Mouse (Mus musculus): ENCODE data around the gene Oasl1. TPM values are rescaled to one million over a fixed set of nuclear protein-coding genes. Genes with fewer than 3 reads are reported as not detected.

Oasl1 gene
- polyA plus RNA-seq, 1 experiment from 2014 or later: 1.5 TPM

DNA sequence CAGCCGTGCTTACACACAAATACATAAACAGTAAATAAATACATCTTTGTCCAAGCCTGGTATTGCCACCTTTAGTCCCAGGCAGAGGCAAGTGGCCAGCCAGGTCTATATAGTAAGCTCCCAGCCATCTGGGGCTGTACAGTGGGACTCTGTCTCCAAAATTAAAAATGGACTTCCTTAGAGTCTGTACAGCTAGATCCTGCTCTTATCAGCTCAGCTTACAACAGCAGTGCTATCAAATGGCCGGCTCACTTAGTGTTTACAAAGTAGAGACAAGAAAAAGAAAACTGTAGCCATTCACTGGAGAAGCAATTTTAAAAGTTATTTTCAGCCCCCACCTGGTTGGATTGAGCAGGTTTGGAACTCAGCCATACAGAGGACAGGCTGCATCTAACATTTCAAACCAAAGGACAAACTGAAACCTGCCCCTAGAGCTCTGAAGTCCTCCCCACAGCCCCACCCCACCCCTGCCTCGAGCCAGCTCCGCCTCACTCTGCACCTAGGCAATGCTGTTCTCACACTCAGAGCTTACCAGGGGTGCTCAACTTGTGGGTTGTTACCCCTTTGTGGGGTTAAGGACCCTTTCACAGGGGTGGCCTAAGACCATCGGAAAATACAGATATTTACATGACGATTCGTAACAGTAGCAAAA, 41.4 kb downstream of the Oasl1 start:
- peak overlapping the region; percentile 93 for H3K27ac ChIP-seq (ENCODE audit: low read length)
- peak overlapping the region; percentile 30; the same call in 1 of the 2 replicates for H3K4me2 ChIP-seq (replicated peaks; ENCODE audit: low read depth, low read length)
- peak; percentile 25; the same call in 1 of the 2 replicates for ATAC-seq (ENCODE audit: low FRiP score, low TSS enrichment)
- H3K4me3 ChIP-seq (ENCODE audit: low read length): no peak overlapping the region
- 48% methylated on average over 7 of the region's 7 CpGs for WGBS
- peaks cover 44% of the 10 kb centered on the region for H3K4me1 ChIP-seq (ENCODE audit: insufficient read depth, low read length)
- no peaks in the 10 kb centered on the region for H3K27me3 ChIP-seq (ENCODE audit: insufficient read depth, low read length)
- no peaks in the 10 kb centered on the region for H3K36me3 ChIP-seq (ENCODE audit: insufficient read depth, low read length)
- no peak overlapping the region; the same call in 1 of the 2 replicates for H3K9ac ChIP-seq (replicated peaks; ENCODE audit: low read length)
- H3K9me3 ChIP-seq (ENCODE audit: low read length): no peaks in the 10 kb centered on the region

DNA sequence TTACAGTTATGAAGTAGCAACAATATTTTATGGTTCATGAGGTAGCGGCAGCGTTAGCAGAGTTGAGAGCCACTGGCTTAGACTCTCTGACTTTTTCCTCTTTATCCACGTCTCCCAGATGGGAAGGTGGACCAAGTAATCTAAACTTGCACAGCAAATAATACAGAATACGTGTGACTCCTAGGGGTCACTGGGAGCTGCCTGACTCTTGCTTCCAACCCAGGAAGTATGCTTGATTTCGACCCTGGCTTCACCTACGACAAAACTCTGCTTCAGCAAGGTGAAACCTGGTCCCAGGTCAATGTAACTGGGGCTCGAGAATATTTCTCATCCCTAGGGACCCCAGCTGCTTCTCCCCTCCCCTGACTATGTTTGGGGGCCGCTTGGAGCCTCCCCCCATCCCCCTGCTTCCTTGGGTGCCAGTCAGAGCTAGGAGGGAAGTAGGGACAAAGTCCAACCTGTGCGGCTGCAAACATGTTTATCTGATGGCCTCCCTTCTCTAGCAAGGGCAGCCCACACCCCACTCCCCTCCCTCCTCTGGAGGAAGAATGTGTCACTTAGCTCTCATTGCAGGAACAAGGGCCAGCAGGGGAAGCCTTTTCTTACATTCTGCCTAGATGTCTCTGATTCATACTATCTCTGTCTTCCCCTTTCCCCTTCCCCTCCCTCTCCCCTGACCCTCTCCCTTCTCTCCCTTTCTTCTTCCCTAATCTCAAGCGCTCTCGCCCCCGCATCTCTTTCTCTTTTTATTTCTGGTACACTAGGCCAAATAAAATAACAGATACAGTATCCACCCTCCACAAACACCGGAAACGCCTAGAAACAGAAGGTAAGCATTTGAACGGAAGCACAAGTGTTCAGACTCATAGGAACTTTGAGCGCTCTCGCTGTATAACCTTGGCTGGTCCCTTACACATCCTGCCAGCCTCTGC, 42.2 kb downstream of the Oasl1 start:
- Histone ChIP-seq H3K36me3 (ENCODE audit: insufficient read depth, low read length) (no peaks in the 10 kb centered on the region), H3K9ac (replicated peaks; ENCODE audit: low read length) (peak overlapping the region; percentile 27; the same call in 1 of the 2 replicates), H3K4me3 (ENCODE audit: low read length) (no peak overlapping the region), H3K9me3 (ENCODE audit: low read length) (no peaks in the 10 kb centered on the region), H3K4me2 (replicated peaks; ENCODE audit: low read depth, low read length) (peak overlapping the region; percentile 30; the same call in 1 of the 2 replicates), H3K27me3 (ENCODE audit: insufficient read depth, low read length) (no peaks in the 10 kb centered on the region), H3K4me1 (ENCODE audit: insufficient read depth, low read length) (peaks cover 44% of the 10 kb centered on the region), H3K27ac (ENCODE audit: low read length) (peak overlapping the region; percentile 93)
- ATAC-seq (ENCODE audit: low FRiP score, low TSS enrichment): 0 out of 2 replicates have a peak, but pooled peaks have one; percentile 25
- 40% methylated on average over 17 of the region's 17 CpGs for WGBS

DNA sequence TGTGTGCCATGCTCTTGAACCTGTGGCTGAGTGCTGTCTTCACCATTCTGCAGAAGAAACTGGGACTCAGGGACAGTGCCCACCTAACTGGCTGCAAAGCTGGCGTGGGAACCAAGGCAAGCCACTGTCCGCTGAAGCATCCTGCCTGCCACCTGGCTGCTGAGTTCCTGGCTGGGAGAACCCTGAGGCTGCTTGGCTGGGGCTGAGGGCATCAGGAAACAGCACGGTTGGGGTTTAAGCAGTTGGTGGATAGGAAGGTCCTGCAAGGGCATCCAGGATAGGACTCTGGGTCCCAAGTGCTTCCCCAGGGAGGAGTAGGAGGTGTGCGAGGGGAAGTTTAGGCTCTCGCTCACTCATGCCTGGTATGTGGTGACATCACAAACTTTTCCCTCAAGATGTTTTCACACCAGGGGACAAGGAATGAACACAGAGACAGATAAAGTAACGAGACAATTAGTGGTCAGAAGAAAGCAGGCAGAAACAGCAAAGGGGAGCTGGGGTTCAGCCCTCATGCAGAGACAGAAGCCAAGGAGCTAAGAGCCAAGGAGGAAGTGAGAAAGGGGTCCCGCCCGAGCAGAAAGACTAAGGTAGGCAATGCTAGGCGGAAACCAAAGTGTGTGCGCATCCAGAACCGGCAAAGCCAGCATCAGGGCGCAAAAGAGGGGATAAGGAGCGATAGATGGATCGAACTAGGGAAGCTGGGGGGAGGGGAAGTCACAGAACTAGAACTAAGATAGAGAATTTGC, 44.7 kb downstream of the Oasl1 start:
- Histone ChIP-seq H3K27ac (ENCODE audit: low read length) (peak overlapping the region; percentile 97), H3K36me3 (ENCODE audit: insufficient read depth, low read length) (no peaks in the 10 kb centered on the region), H3K9ac (replicated peaks; ENCODE audit: low read length) (peak overlapping the region; percentile 77), H3K4me3 (ENCODE audit: low read length) (no peak overlapping the region), H3K4me1 (ENCODE audit: insufficient read depth, low read length) (peaks cover 33% of the 10 kb centered on the region), H3K9me3 (ENCODE audit: low read length) (no peaks in the 10 kb centered on the region), H3K4me2 (replicated peaks; ENCODE audit: low read depth, low read length) (peak overlapping the region; percentile 47), H3K27me3 (ENCODE audit: insufficient read depth, low read length) (no peaks in the 10 kb centered on the region)
- WGBS: 34% methylated on average over 14 of the region's 14 CpGs
- ATAC-seq (ENCODE audit: low FRiP score, low TSS enrichment): no peak

GRCm38 (mm10) chr5:114968651-114969050, 45.6 kb downstream of the Oasl1 start:
- Histone ChIP-seq H3K27ac (ENCODE audit: low read length) (peak overlapping the region; percentile 97), H3K4me3 (ENCODE audit: low read length) (peak overlapping the region; percentile 56), H3K4me2 (replicated peaks; ENCODE audit: low read depth, low read length) (peak overlapping the region; percentile 57), H3K9ac (replicated peaks; ENCODE audit: low read length) (peak overlapping the region; percentile 77), H3K4me1 (ENCODE audit: insufficient read depth, low read length) (peaks cover 32% of the 10 kb centered on the region), H3K36me3 (ENCODE audit: insufficient read depth, low read length) (no peaks in the 10 kb centered on the region), H3K27me3 (ENCODE audit: insufficient read depth, low read length) (no peaks in the 10 kb centered on the region), H3K9me3 (ENCODE audit: low read length) (no peaks in the 10 kb centered on the region)
- 9% methylated on average over 7 of the region's 7 CpGs for WGBS
- ATAC-seq (ENCODE audit: low FRiP score, low TSS enrichment): peak; percentile 71

GRCm38 (mm10) chr5:114969064-114969463, 46.0 kb downstream of the Oasl1 start:
- H3K9ac ChIP-seq (replicated peaks; ENCODE audit: low read length): peak overlapping the region; percentile 77
- peak; percentile 62 for ATAC-seq (ENCODE audit: low FRiP score, low TSS enrichment)
- peak overlapping the region; percentile 97 for H3K27ac ChIP-seq (ENCODE audit: low read length)
- peak overlapping the region; percentile 56 for H3K4me3 ChIP-seq (ENCODE audit: low read length)
- H3K4me2 ChIP-seq (replicated peaks; ENCODE audit: low read depth, low read length): peak overlapping the region; percentile 57
- peaks cover 30% of the 10 kb centered on the region for H3K4me1 ChIP-seq (ENCODE audit: insufficient read depth, low read length)
- H3K36me3 ChIP-seq (ENCODE audit: insufficient read depth, low read length): no peaks in the 10 kb centered on the region
- H3K9me3 ChIP-seq (ENCODE audit: low read length): no peaks in the 10 kb centered on the region
- 6% methylated on average over 4 of the region's 4 CpGs for WGBS
- H3K27me3 ChIP-seq (ENCODE audit: insufficient read depth, low read length): no peaks in the 10 kb centered on the region

GRCm38 (mm10) chr5:114969609-114970215, 46.7 kb downstream of the Oasl1 start:
- ATAC-seq (ENCODE audit: low FRiP score, low TSS enrichment): no peak
- Histone ChIP-seq H3K27ac (ENCODE audit: low read length) (peak overlapping the region; percentile 97), H3K36me3 (ENCODE audit: insufficient read depth, low read length) (no peaks in the 10 kb centered on the region), H3K4me1 (ENCODE audit: insufficient read depth, low read length) (peaks cover 24% of the 10 kb centered on the region), H3K9ac (replicated peaks; ENCODE audit: low read length) (peak overlapping the region; percentile 77), H3K27me3 (ENCODE audit: insufficient read depth, low read length) (no peaks in the 10 kb centered on the region), H3K9me3 (ENCODE audit: low read length) (no peaks in the 10 kb centered on the region), H3K4me3 (ENCODE audit: low read length) (peak overlapping the region; percentile 56), H3K4me2 (replicated peaks; ENCODE audit: low read depth, low read length) (peak overlapping the region; percentile 57)
- whole genome bisulfite sequencing: 48% methylated on average over 13 of the region's 13 CpGs

DNA sequence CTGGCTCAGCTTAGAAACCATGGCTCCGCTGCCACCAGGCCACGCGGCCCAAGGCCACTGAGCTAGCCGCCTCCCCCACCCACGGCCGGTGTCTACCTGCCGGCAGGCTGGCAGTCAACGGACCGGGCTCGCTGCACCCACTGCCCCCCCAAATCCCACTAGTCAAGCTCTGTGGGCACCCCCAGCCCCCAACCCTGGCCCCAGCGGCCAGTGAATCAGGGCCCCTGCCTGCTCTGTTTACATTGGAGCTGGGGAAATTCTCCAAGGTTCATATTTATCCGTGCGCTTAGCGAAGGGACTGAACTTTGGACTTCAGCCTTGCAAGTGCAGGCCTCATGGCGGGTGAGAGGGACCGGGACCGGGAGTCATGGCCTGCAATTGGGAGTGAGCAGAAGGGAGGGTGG, 47.8 kb downstream of the Oasl1 start, which contains the start of gene Hnf1a:
Hnf1a (minus strand) TSS at position 271 of the 404 bp plus-strand sequence.
- H3K4me2 ChIP-seq (replicated peaks; ENCODE audit: low read depth, low read length): peak within 1 kb of the TSS; percentile 57
- H3K4me3 ChIP-seq (ENCODE audit: low read length): peak within 1 kb of the TSS; percentile 56
- peaks cover 17% of the 10 kb centered on the region for H3K4me1 ChIP-seq (ENCODE audit: insufficient read depth, low read length)
- H3K36me3 ChIP-seq (ENCODE audit: insufficient read depth, low read length): no peaks in the 10 kb centered on the region
- peak within 1 kb of the TSS; percentile 97 for H3K27ac ChIP-seq (ENCODE audit: low read length)
- H3K27me3 ChIP-seq (ENCODE audit: insufficient read depth, low read length): no peaks in the 10 kb centered on the region
- peak within 1 kb of the TSS; percentile 77 for H3K9ac ChIP-seq (replicated peaks; ENCODE audit: low read length)
- no peaks in the 10 kb centered on the region for H3K9me3 ChIP-seq (ENCODE audit: low read length)
- 0 out of 2 replicates have a peak, but pooled peaks have one; percentile 24 for ATAC-seq (ENCODE audit: low FRiP score, low TSS enrichment)
- WGBS: 43% methylated on average over 16 of the region's 17 CpGs

- H3K4me2 ChIP-seq (replicated peaks; ENCODE audit: low read depth, low read length): peak overlapping the region; percentile 57; the same call in 1 of the 2 replicates
- H3K4me3 ChIP-seq (ENCODE audit: low read length): peak overlapping the region; percentile 56
- 78% methylated on average over 9 of the region's 9 CpGs for WGBS
- no peaks in the 10 kb centered on the region for H3K27me3 ChIP-seq (ENCODE audit: insufficient read depth, low read length)
- no peak overlapping the region for H3K9ac ChIP-seq (replicated peaks; ENCODE audit: low read length)
- no peaks in the 10 kb centered on the region for H3K9me3 ChIP-seq (ENCODE audit: low read length)
- H3K4me1 ChIP-seq (ENCODE audit: insufficient read depth, low read length): peaks cover 19% of the 10 kb centered on the region
- no peaks in the 10 kb centered on the region for H3K36me3 ChIP-seq (ENCODE audit: insufficient read depth, low read length)
- H3K27ac ChIP-seq (ENCODE audit: low read length): no peak overlapping the region
- no peak for ATAC-seq (ENCODE audit: low FRiP score, low TSS enrichment)
Observed at GRCm38 (mm10) chr5:114972201-114972600, 49.2 kb downstream of the Oasl1 start.

- H3K4me2 ChIP-seq (replicated peaks; ENCODE audit: low read depth, low read length): no peak overlapping the region
- no peaks in the 10 kb centered on the region for H3K9me3 ChIP-seq (ENCODE audit: low read length)
- no peaks in the 10 kb centered on the region for H3K27me3 ChIP-seq (ENCODE audit: insufficient read depth, low read length)
- H3K4me3 ChIP-seq (ENCODE audit: low read length): no peak overlapping the region
- H3K9ac ChIP-seq (replicated peaks; ENCODE audit: low read length): no peak overlapping the region
- H3K27ac ChIP-seq (ENCODE audit: low read length): no peak overlapping the region
- no peaks in the 10 kb centered on the region for H3K36me3 ChIP-seq (ENCODE audit: insufficient read depth, low read length)
- ATAC-seq (ENCODE audit: low FRiP score, low TSS enrichment): no peak
- whole genome bisulfite sequencing: 73% methylated on average over 8 of the region's 8 CpGs
- peaks cover 16% of the 10 kb centered on the region for H3K4me1 ChIP-seq (ENCODE audit: insufficient read depth, low read length)
Observed at GRCm38 (mm10) chr5:114973131-114973530, 50.1 kb downstream of the Oasl1 start.

All from kidney, embryonic 16.5 days (tissue).